Mouse (Mus musculus): Measurements from ENCODE around the gene Uqcc2.

DNA sequence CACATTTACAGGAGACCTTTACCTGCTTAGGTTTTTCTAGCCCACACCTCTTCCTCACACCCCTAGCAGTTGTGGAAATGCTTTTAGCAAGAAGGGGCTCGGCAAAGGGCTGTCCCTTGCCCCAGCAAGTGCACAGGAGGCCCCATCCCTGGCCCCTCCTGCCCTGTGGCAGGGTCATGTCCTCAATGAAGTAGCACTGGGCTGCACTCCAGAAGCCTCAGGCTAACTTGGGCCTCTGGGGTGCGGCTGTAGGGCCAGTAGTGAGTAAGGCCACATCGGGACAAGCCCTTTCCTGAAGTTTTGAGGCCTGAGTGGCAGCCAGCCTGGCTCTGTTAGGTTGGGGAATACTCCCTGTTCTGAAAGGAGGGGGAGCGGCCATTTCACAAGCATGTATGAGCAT is 27.2 kb upstream of the Uqcc2 start:
- TF ChIP-seq CTCF (IDR thresholded peaks at IDR 0.05; ENCODE audit: low read depth, low read length), result no peak
- TF ChIP-seq GATA1 (IDR thresholded peaks at IDR 0.05; ENCODE audit: borderline replicate concordance, low read length), result no peak
- TF ChIP-seq GATA2 (IDR thresholded peaks at IDR 0.05; ENCODE audit: borderline replicate concordance, low read depth, low read length), result no peak
- TF ChIP-seq POLR2AphosphoS5 (IDR thresholded peaks at IDR 0.05; ENCODE audit: insufficient replicate concordance, low read depth, low read length), result no peak
